Mouse (Mus musculus) T-helper 2 cell (primary cell): ENCODE measurements at regions not wholly inside any gene's neighbourhood (a gene's known extent, or its start where the extent isn't known, plus 50 kb on each side); places are given as distances from the start of the nearest gene placed in this dataset.

Experiments
- in situ Hi-C: fragments of 300-600 bp; cut with MboI, MseI; formaldehyde crosslinking; loops from one replicate; pipeline ENCODE4 v1.15.1; 2025; ENCODE audit warnings: high pct_unique_total_duplicates

- in situ Hi-C loops = no loop called here
These were observed 80.1 kb downstream of the Anxa1 start for GRCm38 (mm10) chr19:20310653-20311052.

- in situ Hi-C loops = no loop called here
These were observed 90.6 kb downstream of the Anxa1 start for GRCm38 (mm10) chr19:20300066-20300651.

- in situ Hi-C loops = no loop called here
These were observed 92.3 kb downstream of the Anxa1 start for GRCm38 (mm10) chr19:20298431-20298830.

GRCm38 (mm10) chr19:20285188-20285587, 105.6 kb downstream of the Anxa1 start:
- in situ Hi-C loops = no loop called here

- in situ Hi-C loops = no loop called here
These were observed 107.6 kb downstream of the Anxa1 start for GRCm38 (mm10) chr19:20283105-20283504.

- in situ Hi-C loops = no loop called here
These were observed 129.2 kb downstream of the Anxa1 start for GRCm38 (mm10) chr19:20261586-20261985.

GRCm38 (mm10) chr19:20252151-20252550, 138.6 kb downstream of the Anxa1 start:
- in situ Hi-C loops = no loop called here

GRCm38 (mm10) chr19:20243817-20244216, 146.9 kb downstream of the Anxa1 start:
- in situ Hi-C loops = loop anchor here (10.0 kb wide), 1 partner anchor 1991 kb away; no protein-coding TSS in a partner anchor

- in situ Hi-C loops = loop anchor here (10.0 kb wide), 1 partner anchor 1994 kb away; no protein-coding TSS in a partner anchor
These were observed 149.5 kb downstream of the Anxa1 start for GRCm38 (mm10) chr19:20241266-20241665.

GRCm38 (mm10) chr19:20240471-20240870, 150.3 kb downstream of the Anxa1 start:
- in situ Hi-C loops = loop anchor here (10.0 kb wide), 1 partner anchor 1994 kb away; no protein-coding TSS in a partner anchor

- in situ Hi-C loops = no loop called here
These were observed 151.3 kb downstream of the Anxa1 start for GRCm38 (mm10) chr19:20239396-20239795.

- in situ Hi-C loops = no loop called here
These were observed 164.0 kb downstream of the Anxa1 start for GRCm38 (mm10) chr19:20226756-20227155.

GRCm38 (mm10) chr19:20217389-20217788, 173.4 kb downstream of the Anxa1 start:
- in situ Hi-C loops = no loop called here

GRCm38 (mm10) chr19:20194511-20194910, 196.2 kb downstream of the Anxa1 start:
- in situ Hi-C loops = no loop called here

GRCm38 (mm10) chr19:20181854-20182253, 208.9 kb downstream of the Anxa1 start:
- in situ Hi-C loops = no loop called here

GRCm38 (mm10) chr19:20161502-20161901, 229.2 kb downstream of the Anxa1 start:
- in situ Hi-C loops = no loop called here

- in situ Hi-C loops = no loop called here
These were observed 234.3 kb downstream of the Anxa1 start for GRCm38 (mm10) chr19:20156398-20156937.

- in situ Hi-C loops = no loop called here
These were observed 251.2 kb downstream of the Anxa1 start for GRCm38 (mm10) chr19:20139506-20139905.

GRCm38 (mm10) chr19:20123546-20124195, 267.1 kb downstream of the Anxa1 start:
- in situ Hi-C loops = no loop called here

GRCm38 (mm10) chr19:20122475-20122874, 268.3 kb downstream of the Anxa1 start:
- in situ Hi-C loops = no loop called here

GRCm38 (mm10) chr19:20114237-20114636, 276.5 kb downstream of the Anxa1 start:
- in situ Hi-C loops = no loop called here
